Mouse (Mus musculus): ENCODE measurements around the gene Rbl2.

Gene Rbl2

DNA sequence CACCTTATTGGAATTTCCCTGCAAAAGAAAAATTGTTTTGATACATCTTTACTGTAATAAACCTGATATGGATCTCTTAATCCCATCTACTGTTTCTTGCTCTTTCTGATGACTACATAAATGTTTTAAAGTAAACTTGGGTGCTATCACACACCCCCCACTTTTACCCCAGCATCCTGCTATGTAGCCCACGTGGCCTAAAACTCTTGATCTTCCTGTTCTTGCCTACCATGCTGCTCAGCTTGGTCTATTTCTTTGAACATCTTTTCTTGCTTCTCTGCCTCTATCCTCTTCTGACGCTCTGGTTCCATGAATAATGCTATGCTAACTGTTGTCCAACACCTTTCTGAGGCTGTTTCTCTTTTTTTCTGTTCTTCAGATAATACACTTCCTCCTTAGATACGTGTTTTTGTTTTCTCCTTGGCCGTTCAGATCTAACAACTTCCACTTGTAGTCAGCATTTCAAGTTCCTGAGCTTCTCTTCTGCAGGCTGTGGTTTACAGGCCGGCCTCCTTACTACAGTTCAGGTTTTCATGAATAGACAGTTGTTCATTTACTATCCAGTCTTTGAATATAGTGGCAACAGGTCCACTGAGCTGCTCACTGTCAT lies 42.1 kb downstream of the Rbl2 start:
- DNase-seq = no peak

DNA sequence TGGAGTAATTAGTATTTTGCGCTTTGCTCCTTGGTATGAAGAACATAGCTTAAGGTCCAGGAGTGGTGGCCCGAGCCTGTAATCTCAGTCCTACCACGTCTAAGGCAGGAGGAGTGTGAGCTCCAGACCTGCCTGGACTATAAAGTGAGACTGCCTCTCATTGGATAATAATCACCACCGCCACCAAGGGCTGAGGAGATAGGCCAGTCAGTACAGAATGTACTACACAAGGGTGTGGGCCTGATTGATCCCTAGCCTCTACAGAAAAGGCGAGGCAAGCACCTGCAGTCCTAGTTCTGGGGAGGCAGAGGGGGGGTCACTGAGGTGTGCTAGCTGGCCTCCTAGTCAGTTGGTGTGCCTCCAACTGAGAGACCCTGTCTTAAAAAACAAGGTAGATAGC lies 44.6 kb downstream of the Rbl2 start:
- DNase-seq = no peak

DNA sequence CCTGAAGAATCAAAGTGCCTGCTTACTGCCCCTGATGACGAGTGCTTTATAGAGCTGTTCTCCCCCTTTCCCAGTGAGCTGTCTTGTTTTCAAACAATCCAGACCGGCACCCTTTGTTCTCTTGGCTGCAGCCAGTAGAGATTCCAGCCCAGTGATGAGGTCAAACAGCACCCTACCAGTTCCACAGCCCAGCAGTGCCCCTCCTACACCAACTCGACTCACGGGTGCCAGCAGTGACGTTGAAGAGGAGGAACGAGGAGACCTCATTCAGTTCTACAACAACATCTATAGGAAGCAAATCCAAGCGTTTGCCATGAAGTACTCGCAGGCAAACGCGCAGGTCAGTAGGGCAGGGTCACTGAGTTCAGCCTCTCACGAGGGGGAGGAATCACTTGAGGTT lies 45.1 kb downstream of the Rbl2 start:
- no peak for DNase-seq

DNA sequence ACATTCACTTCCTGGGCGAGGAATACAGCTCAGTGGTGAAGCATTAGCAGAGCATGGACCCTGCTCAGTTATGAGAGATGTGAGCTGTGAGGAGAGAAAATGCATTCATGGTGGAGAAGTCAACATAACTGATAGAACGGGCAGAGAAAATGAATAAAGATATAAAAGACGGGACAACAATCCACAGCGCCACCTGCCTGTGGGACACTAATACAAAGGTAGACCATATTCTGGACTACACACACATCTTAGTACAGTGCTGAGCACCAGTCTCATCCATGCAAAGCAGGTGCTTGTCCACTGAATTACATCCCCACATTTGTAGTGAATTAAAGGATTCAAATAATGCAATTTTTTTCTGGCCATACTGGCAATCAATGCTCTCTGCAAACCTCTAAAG lies 47.7 kb downstream of the Rbl2 start:
- DNase-seq = peak in 1 of 2 experiments; percentile 13

DNA sequence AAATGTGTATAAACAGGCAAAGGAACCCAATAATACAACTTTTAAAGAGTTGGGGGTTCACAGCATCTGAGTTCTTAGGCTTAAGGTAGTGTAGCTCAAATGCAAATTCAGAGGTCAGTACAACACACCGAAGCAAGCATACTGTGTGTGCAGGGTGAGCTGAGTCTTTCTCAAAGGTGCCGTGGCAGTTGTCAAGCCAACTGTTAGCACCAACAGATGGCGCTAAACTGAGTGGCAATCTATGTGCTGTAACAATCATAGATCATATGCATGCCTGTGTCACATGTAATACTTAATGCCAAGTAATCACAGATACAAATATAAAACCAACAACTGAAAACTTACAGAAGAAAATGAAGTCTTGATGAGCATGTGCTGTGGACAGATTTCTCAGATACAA lies 48.3 kb downstream of the Rbl2 start:
- peak in 1 of 2 experiments; percentile 21 for DNase-seq

DNA sequence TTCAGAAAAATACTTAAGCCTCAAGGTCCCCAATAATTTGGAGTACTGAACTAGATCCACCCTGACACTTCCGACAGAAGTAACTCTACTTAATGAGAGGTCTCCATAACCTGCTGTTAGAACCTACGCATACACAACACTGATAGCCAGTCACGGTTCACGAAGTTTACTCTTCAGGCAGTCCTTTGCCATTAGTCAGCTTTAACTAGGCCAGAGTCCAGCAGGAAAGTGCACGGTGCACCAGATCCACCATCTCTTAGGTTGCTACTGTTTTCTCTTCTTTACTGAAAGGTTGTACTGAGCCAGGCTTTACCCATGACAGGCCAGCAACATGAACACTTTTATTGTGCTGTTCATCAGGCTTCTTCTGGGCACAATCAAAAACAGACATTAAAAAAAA lies 54.5 kb downstream of the Rbl2 start:
- DNase-seq = no peak

DNA sequence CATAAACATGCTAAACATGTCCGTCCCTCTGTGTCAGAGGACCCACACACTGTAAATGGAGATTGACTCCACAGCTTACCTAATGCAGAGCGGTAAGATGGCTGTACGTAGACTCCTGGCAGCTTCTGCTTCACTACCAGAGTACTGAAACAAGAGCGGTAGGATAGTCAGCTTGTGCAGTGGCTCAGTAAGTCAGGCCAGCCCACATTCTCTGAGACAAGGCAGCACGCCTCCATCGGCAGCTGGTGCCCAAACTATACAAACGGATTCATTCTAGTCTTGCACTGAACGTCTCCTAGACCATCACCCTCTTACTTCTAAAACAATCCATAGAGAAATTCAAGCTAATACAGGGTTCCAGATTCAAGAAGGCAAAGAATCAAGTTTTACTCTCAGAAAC lies 56.9 kb downstream of the Rbl2 start:
- DNase-seq = no peak

DNA sequence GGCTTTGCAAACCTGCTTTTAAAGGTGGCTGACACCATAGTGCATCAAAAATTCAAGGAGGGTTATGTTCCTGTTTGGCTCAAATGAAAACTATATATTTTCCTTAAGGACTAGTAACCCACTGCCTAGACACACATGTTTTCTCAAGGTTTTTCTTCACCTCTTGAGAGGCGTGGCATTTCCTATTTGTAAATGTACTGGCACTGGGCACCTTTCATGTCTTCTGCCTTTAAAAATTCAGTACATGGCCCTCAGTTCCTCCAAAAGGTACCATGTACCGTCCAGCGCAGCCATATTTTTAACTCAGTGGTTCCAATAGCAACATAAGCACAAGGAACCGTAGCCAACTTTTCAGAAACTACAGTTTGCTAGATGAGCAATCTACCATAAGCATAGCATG lies 62.9 kb downstream of the Rbl2 start:
- peak in 1 of 2 experiments; percentile 13 for DNase-seq

DNA sequence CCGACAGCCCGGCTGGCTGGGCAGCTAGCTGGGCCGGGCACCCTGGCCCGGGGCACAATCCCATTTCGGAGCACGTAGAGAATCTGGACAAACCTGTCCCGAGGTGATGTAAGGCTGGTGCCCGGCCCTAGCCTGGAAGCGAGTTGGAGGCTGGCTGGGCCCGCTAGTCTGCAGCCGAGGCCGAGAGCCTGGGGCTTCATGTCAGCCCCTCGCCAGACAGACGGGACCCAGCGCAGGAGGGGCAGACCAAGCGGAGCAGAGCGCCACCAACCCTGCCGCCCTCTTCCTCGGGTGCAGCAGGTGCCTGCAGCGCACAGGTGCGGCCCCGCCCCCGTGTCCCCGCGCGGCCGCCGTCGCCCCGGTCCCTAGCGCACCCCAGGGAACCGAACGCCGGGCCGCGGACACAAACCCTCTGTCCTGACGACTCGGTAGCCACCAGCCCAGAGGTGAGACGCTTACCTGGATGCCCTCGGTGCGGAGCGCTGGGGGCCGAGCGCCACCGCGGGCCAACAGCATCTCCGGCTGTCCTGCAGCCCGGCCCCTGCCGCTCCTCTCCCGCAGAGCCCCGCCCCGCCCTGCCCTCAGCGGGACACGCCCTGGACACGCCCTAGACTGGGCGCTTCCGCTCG lies 63.7 kb downstream of the Rbl2 start:
- no peak for DNase-seq

DNA sequence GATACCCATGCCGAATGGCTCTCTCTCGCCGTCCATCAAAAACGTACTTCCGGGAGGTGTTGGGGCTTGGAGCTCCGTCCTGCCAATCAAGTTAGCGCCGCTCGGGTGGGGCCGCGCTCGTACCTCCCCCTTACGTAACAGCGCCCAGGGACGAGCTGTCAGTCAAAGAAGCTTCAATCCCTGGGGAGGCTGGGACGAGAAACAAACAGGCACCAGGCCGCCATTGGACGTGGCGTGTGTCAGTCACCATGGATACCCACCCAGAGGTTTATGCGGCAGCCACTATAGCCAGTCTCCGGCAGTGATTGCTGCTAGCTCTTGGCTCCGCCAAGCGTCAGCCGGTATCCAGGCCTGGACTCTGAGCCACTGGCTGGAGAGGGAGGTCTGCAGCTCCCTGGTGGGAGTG lies 64.2 kb downstream of the Rbl2 start:
- DNase-seq = peak; percentile 100

DNA sequence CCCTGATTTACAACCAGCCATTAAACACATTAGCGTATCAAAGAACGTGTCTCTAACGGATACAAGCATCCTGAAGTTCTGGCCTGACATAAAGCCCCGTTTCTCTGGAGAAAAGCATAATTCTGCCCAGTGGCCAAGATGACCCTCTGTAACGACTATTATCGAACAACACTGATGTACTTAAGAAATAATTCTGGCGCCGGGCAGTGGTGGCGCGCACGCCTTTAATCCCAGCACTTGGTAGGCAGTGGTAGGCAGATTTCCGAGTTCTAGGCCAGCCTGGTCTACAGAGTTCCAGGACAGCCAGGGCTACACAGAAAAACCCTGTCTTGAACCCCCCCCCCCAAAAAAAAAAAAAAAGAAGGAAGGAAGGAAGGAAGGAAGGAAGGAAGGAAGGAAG lies 64.8 kb downstream of the Rbl2 start:
- DNase-seq = peak; percentile 26 to 40

DNA sequence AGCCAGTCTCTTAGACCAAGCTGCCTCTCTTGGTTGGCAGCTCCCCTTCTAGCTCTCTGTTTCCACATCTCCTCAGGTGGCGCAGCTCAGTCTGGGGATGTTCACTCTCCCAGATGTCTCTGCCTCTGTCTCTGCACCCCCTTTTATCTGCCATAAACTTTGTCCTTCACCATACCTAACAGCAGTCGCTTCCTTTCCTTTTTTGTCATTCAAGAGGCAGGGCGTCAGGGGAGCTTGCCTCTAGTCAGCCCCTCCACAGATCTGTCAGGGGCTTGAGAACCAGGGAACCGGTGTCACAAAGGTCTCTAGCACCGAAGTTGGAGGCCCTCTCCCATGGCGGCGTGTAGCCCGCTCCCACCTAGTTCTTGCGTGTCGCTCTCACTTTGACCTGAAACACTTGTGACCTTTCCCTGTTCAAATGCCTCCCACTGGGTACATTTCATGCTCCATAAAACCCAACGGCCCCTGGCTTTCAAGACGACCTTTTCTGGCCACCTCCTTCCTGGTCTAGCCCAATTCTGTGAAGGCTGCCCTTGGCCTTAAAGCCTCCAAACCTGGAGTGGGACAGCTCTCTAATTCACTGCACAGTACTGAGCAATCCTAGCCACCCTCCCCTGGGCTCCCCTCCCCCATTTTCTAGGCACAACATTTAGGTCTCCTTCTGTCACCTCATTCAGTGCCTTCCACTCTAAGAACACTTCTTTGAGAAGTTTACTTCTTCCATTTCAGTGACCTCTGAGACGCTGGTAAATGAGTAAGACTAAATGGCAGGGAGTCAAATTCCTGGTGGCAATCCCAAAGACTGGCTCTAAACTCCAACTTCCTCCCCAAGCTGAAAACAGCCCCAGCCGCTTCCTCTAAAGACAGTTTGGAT lies 65.7 kb downstream of the Rbl2 start:
- DNase-seq = peak; percentile 17 to 22

DNA sequence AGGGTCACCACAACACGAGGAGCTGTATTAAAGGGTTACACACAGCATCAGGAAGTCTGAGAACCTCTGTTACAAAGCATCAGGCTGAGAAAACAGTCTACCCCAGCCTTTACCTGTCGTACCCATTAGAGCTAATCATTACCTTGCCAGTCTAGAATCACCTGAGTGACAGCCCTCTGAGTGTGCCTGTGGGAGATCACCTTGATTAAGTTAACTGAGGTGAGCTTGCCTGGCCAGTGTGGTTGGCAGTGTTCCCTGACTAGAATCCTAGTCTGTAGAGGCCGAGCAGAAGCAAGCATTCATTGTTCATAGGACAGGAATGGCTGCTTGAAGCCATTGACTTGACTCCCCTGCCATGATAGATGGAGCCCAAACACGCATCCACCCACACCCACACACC lies 71.0 kb downstream of the Rbl2 start:
- DNase-seq = no peak

DNA sequence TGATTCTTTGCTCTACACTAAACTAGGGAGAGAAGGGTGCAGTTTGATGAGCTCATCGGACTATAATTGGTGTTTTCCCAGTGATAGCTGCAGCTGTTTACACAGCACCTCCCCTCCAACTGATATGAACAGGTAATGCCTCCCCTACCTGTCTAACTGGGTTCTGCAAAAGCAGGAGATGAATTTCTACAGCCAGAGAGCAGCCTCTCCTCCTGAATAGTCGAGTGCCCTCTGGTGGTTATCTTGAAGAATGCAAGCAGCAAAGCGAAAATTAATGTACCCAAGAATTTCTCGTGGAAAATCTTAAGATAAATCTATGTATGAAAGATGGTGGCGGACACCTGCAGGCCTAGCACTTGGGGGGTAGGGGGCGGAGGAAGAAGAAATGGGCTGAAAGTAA lies 77.9 kb downstream of the Rbl2 start:
- DNase-seq = peak; percentile 70 to 84

DNA sequence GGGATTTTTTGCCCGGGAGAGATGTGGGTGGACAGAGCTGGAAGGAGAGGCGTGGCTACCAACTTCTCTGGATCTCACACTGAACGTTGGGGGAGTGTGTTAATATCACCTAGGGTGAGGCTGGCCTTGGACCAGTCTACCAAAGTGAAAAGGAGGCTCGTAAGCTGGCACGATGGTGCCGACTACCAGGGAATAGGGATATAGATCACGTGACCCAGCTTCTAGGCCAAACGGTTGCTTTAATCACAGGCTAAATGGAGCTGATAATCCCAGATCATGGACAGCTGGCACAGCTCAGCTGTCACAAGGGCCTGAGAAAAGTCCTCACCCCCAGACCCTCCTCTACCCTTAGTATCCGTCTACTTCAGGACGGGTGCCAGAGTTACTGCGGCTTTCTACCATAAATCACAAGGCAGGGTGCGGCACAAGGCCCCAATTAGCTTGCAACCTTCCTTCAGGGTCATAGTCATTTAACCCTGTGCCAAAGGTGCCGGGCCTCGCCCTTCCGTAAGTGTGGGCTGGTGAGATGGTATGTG lies 78.9 kb downstream of the Rbl2 start:
- peak; percentile 49 to 54 for DNase-seq

DNA sequence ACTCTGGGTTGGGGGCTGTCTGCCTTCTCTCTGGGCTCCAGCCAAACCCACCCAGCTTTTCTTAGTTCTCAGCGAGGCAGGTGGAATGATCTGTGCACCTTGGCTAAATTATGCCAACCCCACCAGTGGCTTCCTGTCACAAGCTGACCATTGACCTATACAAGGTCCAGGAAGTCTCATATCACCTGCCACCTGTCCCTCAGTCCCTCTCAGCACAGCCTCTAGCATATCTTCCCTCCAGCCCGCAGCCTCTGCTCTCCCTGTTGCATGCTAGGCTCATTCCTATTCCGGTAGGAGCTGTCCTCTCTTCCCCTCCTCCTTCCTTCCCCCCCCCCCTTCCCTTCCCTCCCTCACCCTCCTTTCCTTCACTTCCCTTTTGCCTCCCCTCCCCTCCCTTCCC lies 79.4 kb downstream of the Rbl2 start:
- DNase-seq = no peak

DNA sequence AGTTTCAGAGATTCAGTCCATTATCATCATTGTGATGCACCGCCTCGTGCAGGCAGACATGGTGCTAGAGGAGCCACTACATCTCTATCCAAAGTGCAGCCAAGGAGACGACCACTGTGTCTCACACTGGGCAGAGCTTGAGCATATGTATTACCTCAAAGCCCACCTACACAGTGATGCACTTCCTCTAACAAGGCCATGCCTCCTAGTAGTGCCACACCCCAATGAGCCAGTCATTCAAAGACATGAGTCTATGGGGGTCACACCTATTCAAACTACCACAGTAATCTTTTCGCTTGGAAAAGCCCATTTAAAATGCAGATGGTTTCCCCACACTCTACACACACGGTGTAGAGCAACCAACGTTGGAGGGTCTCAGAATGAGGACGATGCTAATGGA lies 81.7 kb downstream of the Rbl2 start:
- no peak for DNase-seq

DNA sequence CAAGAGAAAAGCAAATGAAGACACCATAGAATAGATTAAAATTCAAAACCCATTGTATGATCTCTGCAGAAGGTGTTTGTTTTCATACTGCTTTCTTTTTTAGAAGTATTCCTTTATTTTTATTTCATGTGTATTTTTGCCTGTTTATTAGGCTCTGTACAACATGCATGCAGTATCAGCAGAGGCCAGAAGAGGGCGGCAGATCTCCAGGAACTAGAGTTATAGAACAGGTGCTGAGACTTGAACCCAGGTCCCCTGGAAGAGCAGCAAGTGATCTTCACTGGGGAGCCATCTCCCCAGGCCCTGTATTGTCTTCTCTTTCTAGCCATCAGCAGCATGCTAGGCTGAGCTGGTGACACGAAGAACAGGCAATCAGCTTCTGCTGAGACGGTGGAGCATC lies 84.0 kb downstream of the Rbl2 start:
- DNase-seq = no peak

DNA sequence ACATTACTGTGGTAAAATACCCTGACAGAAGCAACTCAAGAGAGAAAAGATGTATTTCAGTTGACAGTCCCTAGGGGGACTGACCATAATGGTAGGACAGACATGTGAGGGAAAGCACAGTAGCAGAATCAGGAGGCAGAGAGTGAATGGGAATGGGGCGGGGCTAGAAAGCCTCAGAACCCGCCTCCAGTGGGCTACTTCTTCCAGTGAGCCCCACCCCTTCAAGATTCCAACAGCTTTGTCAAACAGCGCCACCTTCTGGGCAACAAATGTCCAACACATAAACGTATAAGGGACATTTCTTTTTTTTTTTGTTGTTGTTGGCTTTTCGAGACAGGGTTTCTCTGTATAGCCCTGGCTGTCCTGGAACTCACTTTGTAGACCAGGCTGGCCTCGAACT lies 84.7 kb downstream of the Rbl2 start:
- peak in 1 of 2 experiments; percentile 28 for DNase-seq

DNA sequence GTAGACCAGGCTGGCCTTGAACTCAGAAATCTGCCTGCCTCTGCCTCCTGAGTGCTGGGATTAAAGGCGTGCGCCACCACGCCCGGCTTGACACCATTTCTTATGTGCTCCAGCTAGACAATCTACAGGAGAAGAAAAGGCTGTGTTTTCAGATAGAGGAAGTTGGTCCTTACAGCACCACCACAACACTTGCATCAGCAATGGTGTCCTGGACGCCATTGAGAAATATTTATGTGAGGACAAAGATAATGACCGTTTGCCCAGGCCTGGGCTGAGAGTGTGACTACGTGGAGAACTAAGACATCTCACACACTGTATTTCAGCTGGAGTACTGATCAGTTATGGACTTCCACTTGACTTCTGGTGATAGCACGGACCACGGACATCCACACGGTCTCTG lies 88.8 kb downstream of the Rbl2 start:
- no peak for DNase-seq

DNA sequence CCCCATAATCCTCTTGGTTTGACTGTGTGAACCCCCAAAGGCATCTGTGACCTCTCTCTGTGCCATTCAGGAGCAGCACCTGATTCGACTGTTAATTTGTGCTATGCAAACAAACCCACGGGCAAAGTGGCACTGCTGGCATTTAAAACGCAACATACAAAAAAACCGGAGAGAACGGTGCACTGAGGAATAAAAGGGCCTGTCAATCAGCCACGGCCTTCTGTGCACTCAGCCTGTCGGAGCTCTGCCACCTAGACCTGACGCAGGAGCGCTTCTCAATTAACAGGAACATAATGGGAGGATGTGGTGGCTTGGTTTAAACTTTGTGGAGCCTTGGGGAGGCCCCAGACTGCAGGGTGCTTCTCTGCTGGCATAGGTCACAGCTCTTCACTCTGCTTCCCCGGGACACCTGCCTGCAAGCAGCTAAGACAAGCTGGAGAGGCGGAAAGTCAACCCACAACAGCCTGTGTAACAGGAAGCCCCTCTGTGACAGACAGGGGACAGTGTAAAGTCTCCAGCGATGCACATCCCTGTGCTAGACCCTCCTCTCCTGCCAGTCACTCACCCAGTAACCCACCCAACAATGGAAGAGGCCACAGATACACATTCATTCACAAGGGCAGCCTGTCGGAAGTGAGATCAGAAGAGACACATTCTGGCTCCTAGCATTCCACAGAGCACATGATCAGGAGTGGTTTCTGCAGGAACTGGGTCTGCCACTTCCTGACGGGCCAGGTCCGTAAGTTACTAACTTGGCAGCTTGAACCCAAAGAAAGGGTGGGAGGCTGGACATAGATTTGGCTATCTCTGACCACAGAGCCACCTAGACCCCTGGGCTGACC lies 90.3 kb downstream of the Rbl2 start:
- no peak for DNase-seq

DNA sequence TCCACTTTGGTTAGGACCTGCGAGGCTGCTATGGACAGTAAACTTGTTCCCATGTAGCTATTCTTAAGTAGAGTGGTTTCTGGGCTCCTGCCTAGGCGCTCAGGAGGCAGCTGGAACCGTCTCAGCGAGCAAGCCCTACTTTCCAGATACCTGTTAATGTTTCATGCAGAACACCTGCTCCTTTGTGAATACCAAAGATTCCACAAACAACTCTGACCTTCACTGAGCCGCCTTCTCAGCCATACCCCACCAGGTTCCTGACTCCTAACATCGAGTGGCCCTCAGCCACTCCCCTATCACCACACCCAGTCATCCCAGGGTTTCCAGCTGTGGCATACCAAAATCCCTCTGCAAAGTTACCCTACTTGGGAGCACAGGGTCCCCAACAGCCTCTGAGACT lies 100.3 kb downstream of the Rbl2 start:
- DNase-seq = no peak

DNA sequence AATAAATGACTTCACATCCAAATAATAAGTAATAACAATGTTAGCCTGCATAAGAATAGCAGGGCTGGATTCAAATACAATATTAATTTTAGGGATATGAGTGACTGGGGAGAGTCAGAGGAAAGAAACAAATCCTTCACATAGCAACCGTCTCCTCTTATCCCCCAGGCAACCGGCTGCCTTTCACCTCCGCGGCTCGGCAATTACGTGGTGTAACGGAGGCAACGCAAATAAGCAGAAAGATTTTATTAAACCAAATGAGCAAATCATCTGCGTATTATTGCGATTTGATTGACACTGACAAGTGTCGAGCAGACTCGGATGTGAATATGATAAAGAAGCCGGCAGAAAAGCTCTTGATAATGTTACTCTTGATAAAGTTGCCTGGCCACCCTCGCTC lies 101.1 kb downstream of the Rbl2 start:
- peak in 1 of 2 experiments; percentile 17 for DNase-seq
